In the genomic region with DNA sequence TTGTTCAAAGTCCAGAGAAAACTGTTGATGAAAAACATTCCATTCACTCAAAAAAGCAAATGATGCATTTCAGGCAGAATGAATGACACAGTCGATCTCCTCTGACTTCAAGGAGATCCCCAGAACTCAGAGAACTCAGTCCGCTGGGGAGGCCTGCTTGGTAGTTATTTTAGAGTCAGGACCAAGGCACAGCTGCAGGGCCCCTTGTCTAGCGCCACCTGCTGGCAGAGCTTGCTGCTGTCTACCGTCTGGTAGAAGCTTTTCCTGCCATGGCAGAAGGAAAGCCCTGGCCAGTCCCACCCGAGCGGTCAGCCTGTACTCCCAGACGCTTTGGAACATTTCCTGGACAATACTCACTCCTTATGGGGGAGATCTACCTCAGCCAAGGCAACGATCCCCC, we compare ENCODE assay signal across 8 mouse cellular contexts. TPM values are rescaled to one million over a fixed set of nuclear protein-coding genes. Genes with fewer than 3 reads are reported as not detected.
DNase-seq lines count a peak whose midpoint lies in the region; ATAC-seq and TF ChIP-seq lines count a peak whose summit lies in the region.

No protein-coding gene starts in this region.

- TF ChIP-seq CTCF in kidney, adult 2 months (conservative IDR thresholded peaks at IDR 0.05; ENCODE audit: insufficient read depth, insufficient read length, low read depth, low read length) = peak; percentile 92

- no peaks in the 10 kb centered on the region for H3K27me3 ChIP-seq in kidney, adult 2 months (replicated peaks; ENCODE audit: control insufficient read depth, insufficient read depth, low read length)
- H3K27me3 ChIP-seq in liver, embryonic 11.5 days (replicated peaks; ENCODE audit: control insufficient read depth, insufficient read depth, low read length) = no peaks in the 10 kb centered on the region

- H3K27ac ChIP-seq in kidney, adult 2 months (ENCODE audit: insufficient read depth, low read depth, low read length) = peak overlapping the region; percentile 54
- H3K27ac ChIP-seq in liver, embryonic 11.5 days (ENCODE audit: low read depth, low read length) = no peak overlapping the region

- H3K4me2 ChIP-seq in liver, embryonic 11.5 days = no peak overlapping the region

- no peaks in the 10 kb centered on the region for H3K36me3 ChIP-seq in kidney, adult 2 months (ENCODE audit: control insufficient read depth, insufficient read depth, low read length)
- no peaks in the 10 kb centered on the region for H3K36me3 ChIP-seq in liver, embryonic 11.5 days (ENCODE audit: control insufficient read depth, insufficient read depth, low read length)

- WGBS in kidney, adult 2 months = 21% methylated on average over 8 of the region's 8 CpGs
- WGBS in liver, embryonic 11.5 days = 35% methylated on average over 8 of the region's 8 CpGs

- H3K4me1 ChIP-seq in kidney, adult 2 months (ENCODE audit: control insufficient read depth, insufficient read depth, low read length) = peaks cover 17% of the 10 kb centered on the region
- no peaks in the 10 kb centered on the region for H3K4me1 ChIP-seq in liver, embryonic 11.5 days (replicated peaks; ENCODE audit: control insufficient read depth, insufficient read depth, low read length)

- 0 out of 2 replicates have a peak, but pooled peaks have one; percentile 48 for ATAC-seq in liver, embryonic 11.5 days (replicated peaks; ENCODE audit: low FRiP score)

- no peak for TF ChIP-seq POLR2A in kidney, adult 2 months (IDR thresholded peaks at IDR 0.05; ENCODE audit: low read depth, low read length)

- H3K9me3 ChIP-seq in liver, embryonic 11.5 days (ENCODE audit: control insufficient read depth, low read length) = no peaks in the 10 kb centered on the region

- no peak overlapping the region for H3K9ac ChIP-seq in liver, embryonic 11.5 days (ENCODE audit: low read depth, low read length)

- peak; percentile 72 for DNase-seq in urinary bladder, postnatal 10 days (ENCODE audit: low spot score)
- no peak for DNase-seq in urinary bladder, adult 2 months (ENCODE audit: low spot score)
- peak; percentile 75 for DNase-seq in c-Kit-positive CD71-positive TER-119-positive erythroid progenitor cells, embryonic 14.5 days (ENCODE audit: low spot score)
- DNase-seq in frontal cortex, postnatal 25 days (ENCODE audit: low spot score in 2 of 2) = peak; percentile 58 to 66
- DNase-seq in kidney, adult 2 months = peak; percentile 93
- peak; percentile 76 for DNase-seq in liver, embryonic 11.5 days (ENCODE audit: low spot score)
- DNase-seq in ovary, postnatal 14 days (ENCODE audit: low spot score) = peak; percentile 80
- DNase-seq in thymus, postnatal 14 days = peak; percentile 89

- H3K4me3 ChIP-seq in kidney, adult 2 months (ENCODE audit: insufficient read depth, low read depth, low read length) = no peak overlapping the region
- H3K4me3 ChIP-seq in liver, embryonic 11.5 days (ENCODE audit: low read depth, low read length) = no peak overlapping the region

RNA-seq across cellular contexts. Expression of gene Pttg1ip, which starts 14.9 kb away (rescaled TPM):
- polyA plus RNA-seq in urinary bladder, adult 2 months (2012; rRNA removed) = 457 and 472 TPM in 2 replicates
- 321 and 342 TPM in 2 replicates for polyA plus RNA-seq in kidney, adult 2 months (2012; rRNA removed)
- polyA plus RNA-seq in liver, embryonic 11.5 days (2014; fragmentation: Nextera tagmentation; extraction: Ambion mirVana) = 94.0 and 99.7 TPM in 2 replicates

RNA-seq across cellular contexts. Expression of gene Itgb2, which starts 36.6 kb away (rescaled TPM):
- polyA plus RNA-seq in urinary bladder, adult 2 months (2012; rRNA removed) = 16.7 and 19.2 TPM in 2 replicates
- 6.5 and 13.6 TPM in 2 replicates for polyA plus RNA-seq in kidney, adult 2 months (2012; rRNA removed)
- 18.6 and 19.1 TPM in 2 replicates for polyA plus RNA-seq in liver, embryonic 11.5 days (2014; fragmentation: Nextera tagmentation; extraction: Ambion mirVana)

RNA-seq across cellular contexts. Expression of gene Sumo3, which starts 39.2 kb away (rescaled TPM):
- 294 and 318 TPM in 2 replicates for polyA plus RNA-seq in urinary bladder, adult 2 months (2012; rRNA removed)
- 241 and 269 TPM in 2 replicates for polyA plus RNA-seq in kidney, adult 2 months (2012; rRNA removed)
- polyA plus RNA-seq in liver, embryonic 11.5 days (2014; fragmentation: Nextera tagmentation; extraction: Ambion mirVana) = 249 and 271 TPM in 2 replicates

RNA-seq across cellular contexts. Expression of gene Gm49325, which starts 39.3 kb away (rescaled TPM):
- polyA plus RNA-seq in urinary bladder, adult 2 months (2012; rRNA removed) = 0.89 and 23.6 TPM in 2 replicates
- polyA plus RNA-seq in kidney, adult 2 months (2012; rRNA removed) = not detected in 2 replicates
- polyA plus RNA-seq in liver, embryonic 11.5 days (2014; fragmentation: Nextera tagmentation; extraction: Ambion mirVana) = 1.8 and 4.5 TPM in 2 replicates

RNA-seq across cellular contexts. Expression of gene Fam207a, which starts 51.1 kb away (rescaled TPM):
- polyA plus RNA-seq in urinary bladder, adult 2 months (2012; rRNA removed) = 55.5 and 59.5 TPM in 2 replicates
- polyA plus RNA-seq in kidney, adult 2 months (2012; rRNA removed) = 30.5 and 31.4 TPM in 2 replicates
- 42.6 and 47.4 TPM in 2 replicates for polyA plus RNA-seq in liver, embryonic 11.5 days (2014; fragmentation: Nextera tagmentation; extraction: Ambion mirVana)
